Mouse (Mus musculus) intestine, embryonic 14.5 days (tissue): ENCODE data around the gene Whamm. TPM values are rescaled to one million over a fixed set of nuclear protein-coding genes. Genes with fewer than 3 reads are reported as not detected.

ENCODE experiments used
- ATAC-seq: fragments of 200-750 bp; cut with Nextera tagmentation; replicated peaks from 2 replicates; pipeline ENCODE4 v1.8.0; 2017; ENCODE audit warnings: low read depth, moderate number of reproducible peaks, moderate TSS enrichment, moderate library complexity; ENCODE audit not compliant: low FRiP score, low TSS enrichment
- DNase-seq: peaks from one replicate; pipeline ENCODE4 v3.0.0-alpha.2; 2018; ENCODE audit warnings: low spot score
- H3K27ac ChIP-seq: fragments of 300-500 bp; sonication (generic); 2 replicates; pipeline ENCODE4 v1.5.1; 2014; ENCODE audit warnings: low read depth, mild to moderate bottlenecking, control low read depth
- H3K27me3 ChIP-seq: fragments of 300-500 bp; sonication (generic); replicated peaks from 2 replicates; pipeline ENCODE4 v1.6.1; 2014; ENCODE audit warnings: low read length, control low read depth; ENCODE audit not compliant: control insufficient read depth, insufficient read depth
- H3K36me3 ChIP-seq: fragments of 300-500 bp; sonication (generic); 2 replicates; pipeline ENCODE4 v1.6.1; 2014; ENCODE audit warnings: low read length, control low read depth; ENCODE audit not compliant: control insufficient read depth, insufficient read depth
- H3K4me1 ChIP-seq: fragments of 300-500 bp; sonication (generic); replicated peaks from 2 replicates; pipeline ENCODE4 v1.6.1; 2014; ENCODE audit warnings: low read length, control low read depth, mixed read lengths; ENCODE audit not compliant: control insufficient read depth, insufficient read depth
- H3K4me2 ChIP-seq: fragments of 300-500 bp; sonication (generic); 2 replicates; pipeline ENCODE4 v1.6.1; 2014; ENCODE audit warnings: low read length
- H3K4me3 ChIP-seq: fragments of 300-500 bp; sonication (generic); 2 replicates; pipeline ENCODE4 v1.5.1; 2014; ENCODE audit warnings: low read depth, low read length, control low read depth, mixed read lengths
- H3K9ac ChIP-seq: fragments of 300-500 bp; sonication (generic); 2 replicates; pipeline ENCODE4 v1.6.1; 2014; ENCODE audit warnings: mild to moderate bottlenecking, low read length
- H3K9me3 ChIP-seq: fragments of 300-500 bp; sonication (generic); 2 replicates; pipeline ENCODE4 v1.6.1; 2016; ENCODE audit warnings: low read length, control low read depth; ENCODE audit not compliant: control insufficient read depth
- WGBS: fragments of 180-500 bp; shearing (Covaris S2); extraction: QIAGEN DNeasy Blood & Tissue Kit; methylation state at CpG from one replicate; pipeline ENCODE4 v1.1.7; 2014; 5-methylcytosine and 5-hydroxymethylcytosine counted together
- polyA plus RNA-seq: library from polyadenylated mRNA; unstranded; fragments of >200 nt; fragmentation: Nextera tagmentation; extraction: Ambion mirVana; gene quantifications from 2 replicates; pipeline ENCODE4 v1.2.1, GENCODE M21; 2014

Whamm gene
- polyA plus RNA-seq, 1 experiment from 2014 or later: 7.3 TPM

- Histone ChIP-seq H3K9ac (no peak overlapping the region), H3K4me3 (no peak overlapping the region), H3K27me3 (no peaks in the 10 kb centered on the region), H3K9me3 (no peaks in the 10 kb centered on the region), H3K36me3 (no peaks in the 10 kb centered on the region), H3K4me2 (no peak overlapping the region), H3K4me1 (no peaks in the 10 kb centered on the region; the same call in 1 of the 2 replicates), H3K27ac (no peak overlapping the region)
- ATAC-seq (no peak), DNase-seq (no peak)
- WGBS: 87% methylated on average over 14 of the region's 14 CpGs
Observed at GRCm38 (mm10) chr7:81559231-81559980, 11.7 kb upstream of the Whamm start.

- no peaks in the 10 kb centered on the region for H3K9me3 ChIP-seq
- no peak overlapping the region for H3K4me3 ChIP-seq
- H3K36me3 ChIP-seq: no peaks in the 10 kb centered on the region
- no peaks in the 10 kb centered on the region for H3K27me3 ChIP-seq
- no peak for DNase-seq
- H3K4me1 ChIP-seq: no peaks in the 10 kb centered on the region; the same call in 1 of the 2 replicates
- H3K4me2 ChIP-seq: no peak overlapping the region
- no peak for ATAC-seq
- no peak overlapping the region for H3K9ac ChIP-seq
- H3K27ac ChIP-seq: no peak overlapping the region
- WGBS: 67% methylated on average over 8 of the region's 8 CpGs
Observed at GRCm38 (mm10) chr7:81560101-81561049, 10.7 kb upstream of the Whamm start.

- H3K4me1 ChIP-seq: no peaks in the 10 kb centered on the region; the same call in 1 of the 2 replicates
- DNase-seq (no peak), ATAC-seq (no peak)
- H3K27ac ChIP-seq: no peak overlapping the region
- H3K4me3 ChIP-seq: no peak overlapping the region
- H3K9ac ChIP-seq: no peak overlapping the region
- H3K27me3 ChIP-seq: no peaks in the 10 kb centered on the region
- WGBS: 73% methylated on average over 5 of the region's 5 CpGs
- no peaks in the 10 kb centered on the region for H3K36me3 ChIP-seq
- no peak overlapping the region for H3K4me2 ChIP-seq
- H3K9me3 ChIP-seq: no peaks in the 10 kb centered on the region
Observed at GRCm38 (mm10) chr7:81561211-81561610, 9.9 kb upstream of the Whamm start.

- 80% methylated on average over 4 of the region's 4 CpGs for WGBS
- H3K27ac ChIP-seq: no peak overlapping the region
- H3K4me1 ChIP-seq: no peaks in the 10 kb centered on the region
- ATAC-seq: no peak
- H3K4me3 ChIP-seq: no peak overlapping the region
- no peak for DNase-seq
- no peaks in the 10 kb centered on the region for H3K27me3 ChIP-seq
- H3K4me2 ChIP-seq: no peak overlapping the region
- H3K36me3 ChIP-seq: no peaks in the 10 kb centered on the region
- H3K9ac ChIP-seq: no peak overlapping the region
- no peaks in the 10 kb centered on the region for H3K9me3 ChIP-seq
Observed at GRCm38 (mm10) chr7:81563506-81564015, 7.5 kb upstream of the Whamm start.

- no peak overlapping the region for H3K4me2 ChIP-seq
- no peaks in the 10 kb centered on the region for H3K27me3 ChIP-seq
- no peak for DNase-seq
- ATAC-seq: no peak
- H3K4me1 ChIP-seq: no peaks in the 10 kb centered on the region
- 73% methylated on average over 7 of the region's 7 CpGs for WGBS
- H3K27ac ChIP-seq: no peak overlapping the region
- no peak overlapping the region for H3K4me3 ChIP-seq
- no peaks in the 10 kb centered on the region for H3K36me3 ChIP-seq
- no peaks in the 10 kb centered on the region for H3K9me3 ChIP-seq
- no peak overlapping the region for H3K9ac ChIP-seq
Observed at GRCm38 (mm10) chr7:81564766-81565165, 6.3 kb upstream of the Whamm start.

- ATAC-seq: no peak
- H3K27ac ChIP-seq: no peak overlapping the region
Observed at GRCm38 (mm10) chr7:81565381-81566055, 5.5 kb upstream of the Whamm start.

GRCm38 (mm10) chr7:81566332-81566731 is 4.7 kb upstream of the Whamm start:
- Histone ChIP-seq H3K36me3 (no peaks in the 10 kb centered on the region), H3K4me1 (no peaks in the 10 kb centered on the region), H3K4me2 (no peak overlapping the region), H3K27me3 (no peaks in the 10 kb centered on the region), H3K9me3 (no peaks in the 10 kb centered on the region), H3K9ac (no peak overlapping the region), H3K27ac (no peak overlapping the region), H3K4me3 (no peak overlapping the region)
- WGBS: 77% methylated on average over 4 of the region's 4 CpGs
- no peak for ATAC-seq
- DNase-seq: no peak

More at GRCm38 (mm10) chr7:81565381-81566055, 5.5 kb upstream of the Whamm start:
- H3K27me3 ChIP-seq: no peaks in the 10 kb centered on the region
- H3K4me1 ChIP-seq: no peaks in the 10 kb centered on the region
- DNase-seq: no peak
- H3K4me2 ChIP-seq: no peak overlapping the region
- 64% methylated on average over 7 of the region's 7 CpGs for WGBS
- no peak overlapping the region for H3K9ac ChIP-seq
- no peak overlapping the region for H3K4me3 ChIP-seq
- no peaks in the 10 kb centered on the region for H3K9me3 ChIP-seq
- H3K36me3 ChIP-seq: no peaks in the 10 kb centered on the region

GRCm38 (mm10) chr7:81566892-81567291 is 4.2 kb upstream of the Whamm start, which contains the start of gene Fsd2:
TSS of gene Fsd2 (minus strand) at chr7:81566944.
- WGBS: 82% methylated on average over 9 of the region's 9 CpGs
- no peak for DNase-seq
- Histone ChIP-seq H3K4me3 (no peak within 1 kb of the TSS), H3K4me2 (no peak within 1 kb of the TSS), H3K27me3 (no peaks in the 10 kb centered on the region), H3K9me3 (no peaks in the 10 kb centered on the region), H3K36me3 (no peaks in the 10 kb centered on the region), H3K9ac (no peak within 1 kb of the TSS), H3K27ac (no peak within 1 kb of the TSS), H3K4me1 (no peaks in the 10 kb centered on the region; the same call in 1 of the 2 replicates)
- ATAC-seq: no peak
